Mouse (Mus musculus): ENCODE results near the gene Chad.

GRCm38 (mm10) chr11:94602356-94602955 is 37.6 kb downstream of the Chad start:
- TF ChIP-seq CTCF (IDR thresholded peaks at IDR 0.05; ENCODE audit: insufficient read depth, low read depth, low read length), result no peak
- TF ChIP-seq POLR2A (IDR thresholded peaks at IDR 0.05; ENCODE audit: insufficient read depth, low read depth, low read length), result no peak
